Mouse (Mus musculus): Measurements from ENCODE around the gene Prkch. TPM values are rescaled to one million over a fixed set of nuclear protein-coding genes. Genes with fewer than 3 reads are reported as not detected.

Prkch gene
- total RNA-seq, 4 experiments from 2014 or later, result 3.2 to 5.6 (median 4.3) TPM

DNA sequence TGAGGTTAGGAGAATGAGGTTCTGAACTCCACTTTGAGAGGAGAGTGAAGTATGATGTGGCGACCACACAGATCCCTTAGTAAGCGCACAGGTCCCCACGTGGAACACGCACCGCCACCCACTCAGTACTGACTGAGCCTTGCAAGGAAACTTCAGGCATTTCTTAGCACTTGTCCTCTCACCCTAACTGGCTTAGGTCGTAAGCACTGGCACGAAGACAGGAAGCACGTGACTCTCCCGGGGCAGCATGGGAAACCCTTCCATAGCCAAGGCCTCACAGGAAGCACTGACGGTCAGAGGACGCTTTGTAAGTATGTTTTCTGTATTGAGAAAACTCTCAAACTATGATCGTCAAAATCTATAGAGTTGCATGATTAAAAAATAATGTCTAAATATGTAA, 237.7 kb downstream of the Prkch start:
- DNase-seq (ENCODE audit: low spot score in 2 of 2), result no peak

DNA sequence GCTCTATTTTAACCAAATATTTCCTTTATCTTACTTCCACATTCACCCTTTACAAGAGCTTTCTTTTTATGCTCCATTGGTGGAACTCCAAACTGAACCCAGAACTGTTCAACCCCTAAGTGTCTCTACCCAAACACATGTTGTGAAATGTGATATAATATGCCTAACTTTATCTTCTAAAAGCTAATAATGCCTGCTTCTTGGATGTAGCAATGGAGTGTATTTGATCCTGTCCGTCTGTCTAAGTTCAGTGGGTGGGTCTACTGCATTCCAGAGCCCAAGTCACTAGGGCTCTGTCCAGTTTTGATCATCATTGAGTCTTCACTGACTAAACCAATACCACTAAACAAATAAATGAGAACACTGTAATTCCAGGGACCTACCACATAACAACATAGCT, 240.2 kb downstream of the Prkch start:
- DNase-seq (ENCODE audit: low spot score in 2 of 2), result no peak

Other genes starting within 250 kb of the Prkch start
- gene Tmem30b, start 38.4 kb upstream of the Prkch start, total RNA-seq (2022), result under 1 TPM in 1 of 4 experiments, not detected in 3; 0.11 TPM

All from layer of hippocampus, adult 8-10 months (tissue).